Mouse (Mus musculus): ENCODE data around the gene Fam20a.

DNA sequence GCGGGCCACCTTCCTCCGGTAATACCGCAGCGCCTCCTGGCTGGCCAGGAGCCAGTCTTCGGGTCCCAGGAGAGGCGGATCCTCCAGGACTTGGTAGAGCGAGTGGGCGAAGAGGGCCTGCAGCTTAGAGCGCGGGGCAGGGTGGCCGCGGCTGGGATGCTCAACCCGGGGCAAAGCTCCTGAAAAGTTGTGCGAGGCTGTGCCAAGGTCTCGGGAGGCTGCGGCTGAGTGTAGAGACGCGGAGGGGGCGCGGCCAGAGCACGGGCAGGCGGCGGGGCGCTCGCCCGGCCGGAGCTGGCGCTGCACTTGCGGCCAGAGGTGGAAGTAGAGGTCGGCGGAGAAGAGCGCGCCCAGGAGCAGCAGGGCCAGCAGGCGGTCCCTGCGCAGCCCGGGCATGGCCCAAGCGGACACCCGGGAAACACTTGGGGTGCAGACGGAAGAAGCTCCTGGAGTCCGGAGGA lies 729 bp downstream of the Fam20a start:
- no peak for TF ChIP-seq POLR2A (IDR thresholded peaks at IDR 0.05; ENCODE audit: insufficient read depth, low read depth, low read length)
- no peak for TF ChIP-seq CTCF (IDR thresholded peaks at IDR 0.05; ENCODE audit: insufficient read depth, low read depth, low read length)

Measured in olfactory bulb, adult 2 months (tissue).